Mouse (Mus musculus) brain, embryonic 14.5 days (tissue): ENCODE results near the gene Micall1.

Experiments
- CTCF ChIP-seq: fragments of 200-500 bp; IDR thresholded peaks from 2 replicates; pipeline ENCODE4 v1.5.1; 2012; ENCODE audit warnings: inconsistent platforms, mild to moderate bottlenecking, moderate library complexity, borderline replicate concordance; ENCODE audit not compliant: insufficient read depth, insufficient read length; ENCODE audit errors: extremely low read depth
- POLR2A ChIP-seq: fragments of 200-500 bp; IDR thresholded peaks from 2 replicates; pipeline ENCODE4 v1.6.1; 2012; ENCODE audit warnings: mild to moderate bottlenecking, inconsistent platforms, borderline replicate concordance; ENCODE audit not compliant: poor library complexity, insufficient read depth, insufficient read length, severe bottlenecking; ENCODE audit errors: extremely low read depth

GRCm38 (mm10) chr15:79176905-79177304 is 68.2 kb downstream of the Micall1 start:
- no peak for TF ChIP-seq CTCF
- TF ChIP-seq POLR2A = no peak
